Mouse (Mus musculus) frontal cortex, adult 2 months (tissue): ENCODE measurements around the gene 1700102P08Rik. TPM values are rescaled to one million over a fixed set of nuclear protein-coding genes. Genes with fewer than 3 reads are reported as not detected.

Experiments used
- DNase-seq, 2 experiments: peaks; one replicate each; pipeline ENCODE4 v3.0.0; 2022; ENCODE audit warnings: low spot score in 1 of 2; ENCODE audit errors: extremely low spot score in 1 of 2
- polyA plus RNA-seq: library from polyadenylated mRNA; depleted of rRNA; stranded (reverse); fragments of >200 nt; gene quantifications from 2 replicates; pipeline ENCODE4 v1.2.3, GENCODE M21; 2012; rRNA removed

Gene 1700102P08Rik
- polyA plus RNA-seq, result 1.5 and 1.6 TPM in 2 replicates

DNA sequence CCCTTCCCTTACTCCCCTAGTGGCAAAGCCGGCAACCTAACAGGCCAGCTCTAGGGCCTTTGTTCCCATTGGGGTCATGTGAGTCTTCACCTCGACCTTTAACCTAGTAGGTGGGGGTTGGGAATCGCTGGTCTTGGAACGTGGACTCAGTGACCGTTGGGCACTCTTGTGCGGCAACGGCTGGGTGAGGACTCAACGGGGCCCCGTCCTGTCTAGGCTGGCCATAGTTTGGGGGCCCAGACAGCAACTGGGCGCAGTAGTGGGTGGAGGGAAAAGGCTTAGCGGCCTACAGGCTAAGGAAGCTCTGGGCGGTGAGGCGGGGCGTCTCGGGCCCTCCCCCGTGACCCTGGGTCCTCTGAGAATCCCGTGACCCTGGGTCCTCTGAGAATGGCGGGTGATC is at the start of gene 1700102P08Rik:
TSS of gene 1700102P08Rik (plus strand) at position 130 of the 400 bp plus-strand sequence.
- no peak for DNase-seq

DNA sequence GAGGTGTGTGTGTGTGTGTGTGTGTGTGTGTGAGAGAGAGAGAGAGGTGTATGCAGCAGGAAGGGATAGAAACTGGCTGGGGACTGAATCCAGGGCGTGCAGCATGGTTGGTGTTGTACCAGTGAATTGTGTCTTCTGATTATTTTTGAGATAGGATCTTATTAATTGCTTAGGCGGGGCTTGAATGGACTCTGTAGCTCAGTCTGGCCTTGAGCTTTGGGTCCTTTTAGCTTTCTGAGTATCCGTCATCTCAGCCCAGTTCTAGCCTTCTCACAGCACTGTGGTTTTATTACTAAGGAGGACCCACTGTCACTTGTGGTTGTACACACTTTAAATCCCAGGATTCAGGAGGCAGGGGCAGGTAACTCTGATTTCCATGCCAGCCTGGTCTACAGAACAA is 49.3 kb upstream of the 1700102P08Rik start:
- no peak for DNase-seq

DNA sequence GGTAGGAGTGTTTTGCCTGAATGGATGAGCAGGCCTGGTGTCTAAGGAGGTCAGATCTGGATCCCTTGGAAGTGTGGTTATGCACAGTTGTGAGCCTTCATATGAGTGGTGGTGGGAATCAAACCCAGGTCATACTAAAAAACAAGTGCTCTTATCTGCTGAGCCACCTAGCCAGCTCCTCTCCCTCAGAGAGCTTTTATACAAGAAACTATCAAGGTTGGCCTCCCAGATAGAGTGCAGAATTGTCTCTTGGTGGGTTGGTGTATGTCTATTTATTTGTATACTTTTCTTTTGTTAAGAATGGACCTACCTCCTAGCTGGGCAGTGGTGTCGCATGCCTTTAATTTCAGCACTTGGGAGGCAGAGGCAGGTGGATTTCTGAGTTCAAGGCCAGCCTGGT is 48.8 kb upstream of the 1700102P08Rik start:
- DNase-seq, result no peak

DNA sequence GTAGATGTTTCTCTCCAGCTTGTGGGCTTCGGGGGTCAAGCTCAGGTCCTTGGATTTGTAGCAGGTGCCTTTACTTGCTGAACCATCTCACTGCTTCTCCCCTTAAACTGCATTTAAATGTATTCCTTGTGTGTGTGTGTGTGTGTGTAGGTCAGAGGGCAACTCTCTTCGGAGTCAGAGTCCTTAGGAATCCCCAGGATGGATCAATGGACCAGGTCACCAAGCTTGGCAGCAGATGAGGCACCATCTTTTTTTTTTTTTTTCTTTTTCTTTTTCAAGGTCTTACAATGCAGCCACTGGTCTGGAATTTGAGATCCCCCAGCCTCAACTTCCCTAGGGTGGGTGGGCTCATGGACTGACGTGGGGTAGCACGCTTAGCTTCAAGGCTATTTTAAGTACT is 48.1 kb upstream of the 1700102P08Rik start:
- no peak for DNase-seq

DNA sequence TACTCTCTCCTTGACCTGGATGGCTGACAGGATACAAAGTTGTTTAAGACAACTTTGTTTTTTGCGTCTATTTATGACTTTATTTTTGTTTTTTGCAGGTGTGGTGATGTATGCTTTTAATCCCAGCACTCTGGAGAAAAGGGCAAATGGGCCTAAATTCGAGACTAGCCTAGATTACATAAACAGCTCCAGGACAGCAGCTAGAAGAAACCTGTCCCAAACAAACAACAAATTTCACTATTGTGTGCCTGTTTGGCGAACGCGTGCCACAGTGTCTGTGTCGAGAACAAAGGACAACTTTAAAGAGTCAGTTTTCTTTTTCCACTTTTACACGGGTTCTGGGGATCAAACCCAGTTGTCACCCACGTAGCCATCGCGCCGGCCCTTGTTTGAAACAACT is 45.6 kb upstream of the 1700102P08Rik start:
- DNase-seq, result peak in 1 of 2 experiments; percentile 33

DNA sequence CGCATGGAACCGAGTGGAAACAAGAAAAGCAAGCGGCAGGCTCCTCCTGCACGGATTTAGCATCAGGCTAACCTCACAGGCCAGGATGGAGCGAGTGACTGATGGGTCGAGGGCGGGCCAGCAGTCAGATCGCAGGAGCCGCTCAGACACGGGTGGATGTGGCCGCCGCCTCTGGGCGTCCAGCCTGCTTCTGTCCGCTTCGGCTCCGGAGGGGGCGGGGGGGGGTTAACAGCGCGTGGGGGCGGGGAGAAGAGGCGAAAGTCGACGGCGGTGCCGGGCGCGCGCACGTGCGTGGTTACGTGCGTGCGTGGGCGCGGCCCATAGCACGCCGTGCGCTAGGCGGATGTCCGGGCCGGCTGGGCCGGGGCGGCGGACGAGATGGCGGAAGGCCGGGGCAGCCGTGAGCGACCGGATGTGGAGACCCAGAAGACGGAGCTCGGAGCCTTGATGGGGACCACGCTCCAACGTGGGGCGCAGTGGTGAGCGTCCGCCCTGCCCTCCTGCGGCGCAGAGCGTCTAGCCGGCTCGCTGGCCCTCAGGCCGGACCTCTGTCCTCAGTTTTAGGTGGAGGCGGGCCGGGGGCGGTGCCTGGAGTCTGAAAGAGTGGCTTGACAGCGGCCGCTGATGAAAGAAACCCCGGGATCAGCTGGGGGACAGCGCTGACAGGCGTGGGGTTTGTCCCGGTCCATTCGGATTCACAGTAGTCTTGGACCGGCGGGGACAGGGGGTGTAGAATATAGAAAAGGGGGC is 44.9 kb upstream of the 1700102P08Rik start, which contains the start of gene Usp4:
TSS of gene Usp4 (plus strand) at position 314 of the 750 bp plus-strand sequence.
- peak; percentile 56 to 87 for DNase-seq

DNA sequence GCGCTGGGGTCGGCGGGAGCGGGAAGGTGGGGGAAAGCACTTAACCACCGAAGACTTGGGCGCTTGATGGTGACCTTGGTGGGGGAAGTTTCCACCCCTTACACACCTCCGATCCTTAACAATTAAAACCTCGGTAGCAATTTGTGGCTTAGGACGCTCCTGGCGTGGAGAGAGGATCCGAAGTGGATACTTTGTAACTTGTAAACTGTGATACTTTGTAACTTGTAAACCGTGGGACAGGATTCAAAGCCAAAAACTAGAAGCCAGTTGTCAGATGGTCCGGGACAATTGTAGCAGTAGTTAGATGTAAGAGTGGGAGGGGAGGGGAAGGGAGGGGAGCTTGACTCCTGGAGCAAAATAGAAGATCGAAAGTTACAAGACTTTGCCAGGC is 44.3 kb upstream of the 1700102P08Rik start:
- no peak for DNase-seq

DNA sequence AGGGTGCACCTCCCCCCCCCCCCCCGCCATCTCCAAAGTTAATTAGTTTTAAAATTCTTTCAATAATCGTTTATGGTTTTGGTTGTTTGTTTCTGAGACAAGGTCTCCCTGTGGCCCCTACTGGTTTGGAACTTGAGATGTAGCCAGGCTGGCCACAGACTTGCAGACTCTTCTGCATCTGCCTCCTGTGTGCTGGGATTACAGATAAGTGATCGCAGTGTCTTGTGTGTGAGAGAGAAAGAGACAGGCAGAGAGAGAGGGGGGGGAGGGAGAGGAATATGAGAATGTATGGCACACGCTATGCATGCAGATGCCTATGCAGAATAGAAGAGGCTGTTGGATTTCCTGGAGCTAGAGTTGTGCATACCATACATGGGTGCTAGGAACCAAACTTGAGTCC is 42.9 kb upstream of the 1700102P08Rik start:
- no peak for DNase-seq

DNA sequence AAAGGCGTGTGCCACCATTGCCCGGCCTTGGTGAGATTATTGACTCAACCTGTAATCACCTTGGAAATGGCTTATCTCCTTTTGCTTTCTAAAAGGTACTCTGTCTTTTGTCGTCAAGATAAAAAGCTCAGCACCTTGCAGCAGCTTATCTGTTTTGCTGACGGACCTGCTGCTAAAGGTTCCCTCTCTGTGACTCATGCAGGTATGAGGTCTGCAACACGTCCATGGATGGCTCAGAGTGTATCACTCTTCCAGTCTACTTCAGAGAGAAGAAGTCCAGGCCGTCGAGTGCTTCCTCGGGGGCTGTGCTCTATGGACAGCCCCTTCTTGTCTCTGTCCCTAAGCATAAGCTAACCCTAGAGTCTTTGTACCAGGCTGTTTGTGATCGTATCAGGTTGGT is 14.4 kb upstream of the 1700102P08Rik start:
- DNase-seq, result no peak

DNA sequence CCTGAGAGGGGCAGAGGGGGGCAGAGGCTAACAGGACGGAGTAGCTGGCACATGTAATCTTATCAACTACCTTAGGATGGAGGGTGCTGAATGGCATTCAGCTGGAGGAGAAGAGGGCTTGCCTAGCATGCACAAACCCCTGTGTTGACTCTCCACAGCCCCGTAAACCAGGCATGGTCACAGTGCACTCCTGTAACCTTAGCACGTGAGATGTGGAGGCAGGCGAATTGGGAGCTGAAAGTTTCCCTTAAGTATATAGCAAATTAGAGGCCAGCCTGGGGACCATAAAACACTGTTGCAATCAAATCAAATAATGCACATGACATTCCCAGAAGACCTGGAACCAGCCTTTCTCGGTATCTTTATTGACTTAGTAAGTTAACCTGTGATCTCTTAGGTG is 13.9 kb upstream of the 1700102P08Rik start:
- DNase-seq, result no peak

DNA sequence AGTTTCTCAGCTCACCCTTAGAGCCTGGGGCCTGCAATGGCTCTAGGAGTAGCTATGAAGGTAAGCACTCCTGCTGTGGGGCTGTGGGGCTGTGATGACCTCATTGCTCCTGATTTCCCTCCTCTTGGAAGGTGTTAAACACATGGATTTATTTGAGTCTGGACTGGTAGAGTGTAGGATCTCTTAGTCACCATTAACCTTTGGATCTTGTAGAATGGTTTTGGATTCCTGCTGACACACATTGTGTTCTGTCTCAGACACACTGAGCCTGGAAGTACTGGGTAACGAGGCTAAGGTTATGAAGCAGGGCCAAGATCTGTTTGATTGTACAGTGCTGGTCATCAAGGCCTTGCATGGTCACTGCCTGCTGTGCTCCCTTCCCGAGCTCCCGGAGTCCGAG is 13.3 kb upstream of the 1700102P08Rik start:
- no peak for DNase-seq

DNA sequence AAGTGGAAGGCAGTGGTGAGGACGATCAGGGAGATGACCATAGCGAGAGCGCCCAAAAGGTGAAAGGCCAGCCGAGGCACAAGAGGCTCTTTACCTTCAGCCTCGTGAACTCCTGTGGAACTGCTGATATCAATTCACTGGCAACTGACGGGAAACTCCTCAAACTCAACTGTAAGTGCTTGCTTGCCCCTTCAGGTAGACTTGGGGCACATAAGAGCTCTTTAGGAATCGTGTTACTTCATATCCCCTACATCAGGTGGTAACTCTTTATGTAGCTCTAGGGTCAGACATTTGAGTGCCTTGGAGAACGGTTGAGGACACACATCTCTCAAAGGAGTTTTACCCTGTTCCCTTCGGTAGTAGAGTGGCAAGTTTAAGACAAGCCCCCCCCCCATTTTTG is 11.2 kb upstream of the 1700102P08Rik start:
- DNase-seq, result no peak

DNA sequence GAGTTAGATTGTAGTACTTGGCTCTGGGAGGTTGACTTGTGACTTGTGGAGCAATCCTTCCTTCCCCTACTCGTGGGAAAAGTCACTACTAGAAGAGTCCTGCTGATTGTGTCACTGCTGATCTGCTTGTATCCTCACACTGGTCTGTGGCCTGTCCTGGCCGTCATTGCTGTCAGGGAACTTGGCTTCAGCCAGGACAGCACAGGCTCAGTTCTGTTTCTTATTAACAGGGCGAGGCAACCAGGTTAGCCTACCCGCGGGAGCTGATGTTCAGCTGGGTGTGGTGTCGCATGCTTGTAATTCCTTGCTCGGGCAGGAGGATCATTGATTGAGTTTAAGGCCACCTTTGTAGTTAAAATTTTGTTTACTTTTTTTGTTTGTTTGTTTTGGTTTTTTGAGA is 7.6 kb upstream of the 1700102P08Rik start:
- DNase-seq, result no peak

DNA sequence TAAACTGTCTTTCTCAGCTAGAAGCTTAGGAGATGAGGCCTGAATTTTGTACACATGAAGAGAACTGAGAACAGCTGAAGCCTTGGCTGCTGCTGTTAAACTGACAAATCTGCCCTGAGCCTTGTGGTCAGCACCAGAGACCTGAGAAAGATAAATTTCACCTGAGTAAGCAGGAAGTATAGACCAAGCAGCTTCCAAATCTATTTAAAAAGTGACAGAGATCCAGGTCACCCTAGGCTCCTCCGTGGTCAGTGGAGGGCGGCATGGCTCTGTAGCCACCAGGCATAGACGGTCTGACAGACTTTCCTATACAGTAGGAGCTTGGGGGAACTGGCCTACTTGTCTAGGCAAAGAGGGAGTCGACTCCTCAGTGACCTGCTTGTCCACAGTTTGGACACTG is 5.8 kb upstream of the 1700102P08Rik start:
- no peak for DNase-seq

DNA sequence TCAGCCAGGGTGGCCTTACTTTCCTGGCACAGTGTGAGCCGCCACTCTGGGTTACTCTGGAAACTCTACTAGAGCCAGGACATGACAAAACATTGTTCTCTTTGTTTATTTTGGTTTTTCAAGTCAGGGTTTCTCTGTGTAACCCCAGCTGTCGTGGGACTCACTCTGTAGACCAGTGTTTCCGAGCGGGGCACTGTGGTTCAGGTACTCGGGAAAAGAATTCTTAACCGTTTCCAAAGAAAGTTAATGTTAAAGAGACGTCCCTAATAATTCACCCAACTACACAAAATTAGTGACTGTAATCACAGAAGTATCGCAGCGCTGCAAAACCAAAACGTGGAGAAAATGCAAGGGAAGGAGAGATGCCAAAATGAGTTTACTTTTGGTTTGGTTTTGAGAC is 4.0 kb upstream of the 1700102P08Rik start:
- no peak for DNase-seq

DNA sequence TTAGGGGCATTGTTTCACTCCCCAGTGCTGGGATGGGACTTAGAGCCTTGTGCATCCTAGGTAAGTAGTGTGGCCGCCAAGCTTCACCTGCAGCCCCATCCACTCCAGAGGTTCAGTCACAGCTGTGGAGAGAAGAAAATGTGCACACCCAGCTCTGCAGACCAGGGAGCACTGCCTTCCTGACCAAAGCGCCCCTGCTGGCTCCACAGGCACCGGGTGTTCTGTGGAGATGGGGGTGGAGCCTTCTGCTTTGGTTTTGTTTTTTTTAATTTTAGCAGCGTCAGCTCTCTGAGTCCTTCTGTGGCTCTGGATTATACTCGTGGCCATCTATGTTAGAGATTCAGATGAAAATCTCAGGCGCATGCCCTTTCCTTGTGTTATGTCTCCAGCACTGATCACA is 3.4 kb upstream of the 1700102P08Rik start:
- DNase-seq, result no peak

DNA sequence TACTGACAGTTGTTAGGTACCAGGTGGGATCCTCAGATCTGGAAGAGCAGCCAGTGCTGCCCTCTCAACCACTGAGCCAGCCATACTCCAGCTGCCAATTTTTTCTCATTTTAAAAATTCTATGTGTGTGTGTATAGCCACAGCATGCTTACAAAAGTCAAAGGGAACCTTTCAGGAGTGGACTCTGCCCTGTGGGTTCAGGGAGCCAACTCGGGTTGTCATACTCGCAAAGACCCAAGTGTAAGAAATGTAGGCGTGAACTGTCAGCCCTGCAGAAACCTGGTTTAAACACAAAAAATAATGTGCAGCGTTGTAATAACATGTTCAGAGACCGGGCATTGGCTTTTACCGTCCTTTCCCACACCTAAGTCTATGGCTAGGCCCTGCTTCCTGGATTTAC is 1.6 kb downstream of the 1700102P08Rik start:
- DNase-seq, result no peak

DNA sequence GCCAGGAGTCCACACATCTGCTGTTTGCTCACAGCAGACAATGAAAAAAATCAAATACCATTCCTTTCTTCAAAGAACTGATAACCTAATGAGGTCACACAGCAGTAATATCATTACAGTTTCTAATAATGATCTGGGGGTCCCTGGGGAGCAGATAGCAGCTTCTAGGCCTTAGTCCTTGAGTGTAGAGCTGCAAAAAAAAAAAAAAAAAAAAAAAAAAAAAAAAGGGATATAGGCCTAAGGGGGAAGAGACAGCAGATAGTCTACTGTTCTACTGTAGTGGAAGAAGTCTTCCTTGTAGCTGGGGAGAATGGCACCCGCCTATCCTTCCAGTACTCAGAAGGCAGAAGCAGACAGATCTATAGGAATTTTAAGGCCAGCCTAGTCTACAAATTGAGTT is 2.8 kb downstream of the 1700102P08Rik start:
- no peak for DNase-seq

DNA sequence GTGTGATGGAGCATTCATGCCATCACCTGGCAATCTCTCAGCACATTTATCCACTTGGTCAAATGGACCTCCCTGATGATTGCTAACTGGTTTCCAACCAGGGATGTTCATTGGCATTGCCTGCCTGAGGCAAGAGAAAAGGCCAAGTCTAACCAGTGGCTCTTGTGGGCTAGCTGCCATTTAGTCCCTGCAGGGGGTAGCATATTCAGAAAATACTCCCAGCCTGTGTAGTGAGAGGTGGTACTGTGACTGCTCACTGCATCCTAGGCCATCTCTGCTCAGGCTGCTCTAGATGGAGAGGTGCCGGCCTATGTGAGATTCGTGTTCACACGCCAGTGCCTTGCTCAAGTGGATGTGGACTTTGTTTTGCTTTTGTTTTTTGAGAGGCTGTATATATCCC is 5.7 kb downstream of the 1700102P08Rik start:
- no peak for DNase-seq

DNA sequence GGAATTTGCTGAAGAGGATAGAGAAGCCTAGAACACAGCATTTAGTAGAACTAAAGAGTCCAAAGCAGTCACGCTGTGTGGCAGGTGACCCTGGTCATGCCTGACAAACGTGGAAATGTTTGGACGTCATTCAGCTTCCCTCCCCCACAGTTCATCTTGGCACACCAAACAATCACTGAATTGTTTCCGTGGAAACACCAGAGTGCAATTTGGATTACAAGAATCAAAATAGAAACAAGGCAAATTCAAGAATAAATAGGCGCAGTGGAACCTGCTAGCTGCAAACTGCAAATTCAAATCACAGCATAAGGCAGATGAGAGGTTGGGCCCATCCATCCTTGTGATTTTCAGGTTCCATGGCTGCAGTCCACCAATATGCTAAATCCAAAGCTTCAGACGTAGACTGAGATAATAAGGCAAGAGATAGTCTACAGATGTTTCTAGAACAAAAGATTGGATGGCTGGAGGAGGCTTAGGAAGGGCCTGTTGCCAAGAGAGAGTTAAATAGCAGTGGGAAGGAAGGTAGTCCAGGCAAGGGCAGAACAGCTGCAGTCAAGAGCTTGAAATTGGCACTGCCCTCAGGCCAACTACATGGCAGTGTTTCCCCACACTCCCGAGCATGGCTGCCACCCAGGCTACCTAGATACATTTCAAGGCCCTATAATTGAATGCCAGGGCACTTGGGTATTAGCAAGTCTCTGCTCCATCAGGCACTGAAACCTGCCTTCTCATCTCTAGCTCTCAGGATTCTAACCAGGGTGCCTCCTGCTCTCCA is 8.8 kb downstream of the 1700102P08Rik start:
- DNase-seq, result peak; percentile 74 to 81

DNA sequence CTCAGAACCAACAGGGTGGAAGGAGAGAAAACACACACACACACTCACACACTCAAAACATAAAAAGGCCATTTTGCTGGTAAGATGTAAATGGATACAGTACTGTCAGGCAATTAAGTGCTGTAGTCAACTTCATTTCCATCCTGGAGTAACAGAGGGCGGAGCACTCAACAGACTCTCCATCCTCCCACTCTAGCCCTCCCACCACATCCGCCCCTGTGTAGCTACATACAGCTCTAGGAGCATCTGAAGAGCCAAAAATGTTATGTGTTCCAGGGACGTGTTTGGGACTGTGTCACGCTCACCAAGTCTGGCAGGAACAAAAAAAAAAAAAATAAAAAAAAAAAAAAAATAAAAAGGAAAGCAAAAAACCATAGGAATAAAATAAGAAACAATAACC is 10.5 kb downstream of the 1700102P08Rik start:
- DNase-seq, result peak; percentile 53 to 70

DNA sequence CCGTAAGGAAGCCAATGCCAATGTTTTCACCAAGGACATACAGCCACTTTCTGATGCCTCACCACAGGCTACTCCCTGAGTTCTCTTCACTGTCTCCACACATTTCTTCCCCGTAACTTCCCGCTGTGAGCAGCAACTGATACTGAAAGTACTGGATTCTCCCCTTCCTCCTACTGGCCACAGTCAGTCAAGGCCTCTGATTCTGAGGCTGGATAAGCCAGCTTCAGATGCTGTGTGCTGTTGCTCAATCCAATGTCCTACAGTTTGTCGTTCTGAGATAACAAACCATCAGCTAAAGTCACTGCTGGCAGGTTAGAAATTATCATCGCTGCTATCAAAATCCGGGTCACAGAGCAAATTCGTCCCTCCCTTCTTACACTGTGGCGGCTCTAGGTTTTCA is 11.8 kb downstream of the 1700102P08Rik start:
- no peak for DNase-seq
